Mouse (Mus musculus) midbrain, embryonic 12.5 days (tissue): ENCODE results near the gene Nudcd3. TPM values are rescaled to one million over a fixed set of nuclear protein-coding genes. Genes with fewer than 3 reads are reported as not detected.
"Not testable (repeated sequence)": the region's sequence is repeated elsewhere in the genome, so short reads cannot be mapped to it uniquely, and the experiment has no call there.

ENCODE experiments used
- ATAC-seq: fragments of 200-750 bp; cut with Nextera tagmentation; 2 replicates; pipeline ENCODE4 v1.8.0; 2017; ENCODE audit warnings: low read depth, moderate TSS enrichment, moderate library complexity; ENCODE audit not compliant: low FRiP score
- H3K27ac ChIP-seq: fragments of 300-500 bp; sonication (generic); replicated peaks from 2 replicates; pipeline ENCODE4 v1.5.1; 2016; ENCODE audit warnings: mild to moderate bottlenecking
- H3K27me3 ChIP-seq: fragments of 300-500 bp; sonication (generic); 2 replicates; pipeline ENCODE4 v1.6.1; 2016; ENCODE audit warnings: mild to moderate bottlenecking
- H3K36me3 ChIP-seq: fragments of 300-500 bp; sonication (generic); 2 replicates; pipeline ENCODE4 v1.6.1; 2016
- H3K4me1 ChIP-seq: fragments of 300-500 bp; sonication (generic); 2 replicates; pipeline ENCODE4 v1.6.1; 2016
- H3K4me2 ChIP-seq: fragments of 300-500 bp; sonication (generic); replicated peaks from 2 replicates; pipeline ENCODE4 v1.6.1; 2016; ENCODE audit warnings: mild to moderate bottlenecking, moderate library complexity
- H3K4me3 ChIP-seq: fragments of 300-500 bp; sonication (generic); 2 replicates; pipeline ENCODE4 v1.5.1; 2016; ENCODE audit warnings: mild to moderate bottlenecking
- H3K9ac ChIP-seq: fragments of 300-500 bp; sonication (generic); replicated peaks from 2 replicates; pipeline ENCODE4 v1.6.1; 2016; ENCODE audit warnings: mild to moderate bottlenecking, moderate library complexity
- H3K9me3 ChIP-seq: fragments of 300-500 bp; sonication (generic); 2 replicates; pipeline ENCODE4 v1.6.1; 2016; ENCODE audit warnings: mild to moderate bottlenecking
- WGBS: fragments of 180-500 bp; shearing (Covaris S2); methylation state at CpG from one replicate; pipeline ENCODE4 v1.1.7; 2016; 5-methylcytosine and 5-hydroxymethylcytosine counted together
- polyA plus RNA-seq: library from polyadenylated mRNA; unstranded; fragments of >200 nt; fragmentation: Nextera tagmentation; extraction: Ambion mirVana; gene quantifications from 2 replicates; pipeline ENCODE4 v1.2.1, GENCODE M21; 2016

Nudcd3 gene
- polyA plus RNA-seq, 1 experiment from 2014 or later, result 55.0 TPM

DNA sequence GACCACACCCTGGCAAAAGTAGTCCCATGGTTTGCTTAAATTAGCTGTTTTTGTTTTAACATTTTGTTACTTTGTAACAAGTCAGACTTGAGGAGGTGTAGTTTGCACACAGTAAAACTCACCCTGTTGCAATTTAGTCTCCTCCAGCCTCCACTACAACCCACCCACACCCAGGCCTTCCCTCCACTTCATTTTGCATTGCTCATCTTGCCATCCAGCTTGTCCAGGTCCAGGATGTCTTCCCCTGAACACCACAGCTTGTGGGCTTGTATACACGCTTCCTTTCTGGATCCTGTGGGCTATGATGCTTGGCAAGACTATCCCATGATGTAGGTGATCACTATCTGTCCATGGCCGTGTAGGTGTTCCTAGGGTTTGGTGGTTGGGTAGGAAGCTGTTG lies 82.3 kb downstream of the Nudcd3 start:
- Histone ChIP-seq H3K4me3 (no peak overlapping the region), H3K4me1 (no peaks in the 10 kb centered on the region), H3K4me2 (no peak overlapping the region), H3K9ac (no peak overlapping the region), H3K27ac (no peak overlapping the region), H3K9me3 (no peaks in the 10 kb centered on the region), H3K36me3 (peaks cover 45% of the 10 kb centered on the region), H3K27me3 (no peaks in the 10 kb centered on the region)
- WGBS, result 96% methylated on average over 2 of the region's 2 CpGs
- no peak for ATAC-seq

DNA sequence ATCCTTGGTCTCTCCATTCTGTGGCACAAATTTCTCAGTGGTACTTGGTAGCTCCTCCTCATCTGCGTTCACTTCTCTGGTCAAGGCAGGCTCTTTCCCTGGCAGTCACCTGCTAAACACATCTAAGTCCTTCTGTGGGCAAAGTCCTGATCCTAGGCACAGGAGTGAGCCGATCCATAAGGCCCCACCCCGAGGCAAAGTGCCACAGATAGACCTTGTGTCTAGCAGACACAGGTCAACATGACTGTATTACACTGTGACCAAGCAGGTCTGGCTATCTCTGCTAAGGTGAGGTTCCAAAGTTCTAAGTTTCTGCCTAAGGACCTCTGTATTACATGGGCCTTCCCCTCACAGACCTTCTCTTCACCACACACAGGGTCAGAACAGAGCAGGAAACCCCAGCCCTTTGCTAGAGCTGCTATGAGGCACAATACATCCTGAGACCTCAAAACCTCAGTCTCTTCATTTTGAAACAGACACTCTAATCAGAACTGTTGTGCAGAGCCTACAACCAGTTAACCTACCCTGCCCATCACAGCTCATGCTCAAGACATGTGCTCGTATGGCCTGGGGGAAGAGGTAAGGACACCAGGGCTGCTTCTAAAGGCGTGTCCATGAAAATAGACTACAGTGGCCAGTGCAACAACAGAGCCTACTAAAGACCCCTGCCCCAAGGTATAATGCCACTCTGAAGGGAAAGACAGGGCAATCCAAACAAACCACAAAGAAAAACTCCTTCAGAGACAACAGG lies 88.3 kb downstream of the Nudcd3 start:
- Histone ChIP-seq H3K9me3 (no peaks in the 10 kb centered on the region), H3K27me3 (no peaks in the 10 kb centered on the region), H3K4me3 (no peak overlapping the region), H3K4me1 (no peaks in the 10 kb centered on the region), H3K36me3 (peaks cover 62% of the 10 kb centered on the region), H3K27ac (no peak overlapping the region), H3K9ac (no peak overlapping the region), H3K4me2 (no peak overlapping the region)
- ATAC-seq, result no peak
- 94% methylated on average over 5 of the region's 5 CpGs for WGBS

DNA sequence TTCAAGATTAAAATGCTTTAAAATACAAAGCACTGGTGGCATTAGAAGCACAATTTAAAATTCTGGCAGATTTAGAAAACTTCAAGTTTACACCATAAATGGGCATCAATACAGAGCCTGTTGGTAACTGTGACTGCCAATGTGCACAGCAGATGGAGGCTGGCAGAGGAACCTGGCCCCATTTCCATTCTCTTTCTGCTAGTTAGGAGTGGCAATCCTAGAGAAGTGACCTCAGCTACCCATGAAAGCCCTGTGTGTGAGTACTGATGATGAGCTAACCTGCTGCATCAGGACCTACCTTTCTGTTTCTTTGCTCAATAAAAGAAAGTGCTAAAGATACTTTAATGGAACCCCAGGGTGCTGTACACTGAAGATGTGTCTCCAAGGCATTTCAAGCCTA lies 90.2 kb downstream of the Nudcd3 start:
- H3K4me1 ChIP-seq, result no peaks in the 10 kb centered on the region
- H3K4me3 ChIP-seq, result no peak overlapping the region
- no peak for ATAC-seq
- H3K27ac ChIP-seq, result no peak overlapping the region
- H3K4me2 ChIP-seq, result no peak overlapping the region
- no peaks in the 10 kb centered on the region for H3K9me3 ChIP-seq
- no peaks in the 10 kb centered on the region for H3K27me3 ChIP-seq
- H3K36me3 ChIP-seq, result peaks cover 66% of the 10 kb centered on the region
- no peak overlapping the region for H3K9ac ChIP-seq

DNA sequence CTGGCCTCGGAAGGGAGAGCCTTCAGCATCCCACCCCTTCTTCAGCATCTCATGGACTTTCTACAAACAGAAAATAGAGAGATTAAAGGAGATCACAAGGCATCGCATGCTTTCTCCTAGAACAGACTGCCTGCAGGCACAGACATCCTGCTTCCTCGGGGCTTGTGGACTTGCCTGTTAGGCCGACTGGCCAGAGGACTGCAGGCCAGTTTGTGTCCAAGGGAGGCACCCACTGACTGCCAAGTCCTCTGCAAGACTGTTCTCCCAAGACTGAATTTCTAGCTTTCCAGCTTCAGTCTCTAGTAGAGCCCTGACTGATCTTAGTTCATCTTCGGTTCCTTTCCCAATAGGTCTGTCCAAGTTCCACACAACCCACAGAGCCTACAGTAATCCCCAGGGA lies 91.9 kb downstream of the Nudcd3 start:
- H3K36me3 ChIP-seq, result peaks cover 66% of the 10 kb centered on the region
- no peak overlapping the region for H3K27ac ChIP-seq
- H3K9me3 ChIP-seq, result no peaks in the 10 kb centered on the region
- no peak overlapping the region for H3K4me3 ChIP-seq
- ATAC-seq, result no peak
- no peaks in the 10 kb centered on the region for H3K27me3 ChIP-seq
- WGBS, result 93% methylated on average over 5 of the region's 5 CpGs
- no peaks in the 10 kb centered on the region for H3K4me1 ChIP-seq
- H3K9ac ChIP-seq, result no peak overlapping the region
- no peak overlapping the region for H3K4me2 ChIP-seq

DNA sequence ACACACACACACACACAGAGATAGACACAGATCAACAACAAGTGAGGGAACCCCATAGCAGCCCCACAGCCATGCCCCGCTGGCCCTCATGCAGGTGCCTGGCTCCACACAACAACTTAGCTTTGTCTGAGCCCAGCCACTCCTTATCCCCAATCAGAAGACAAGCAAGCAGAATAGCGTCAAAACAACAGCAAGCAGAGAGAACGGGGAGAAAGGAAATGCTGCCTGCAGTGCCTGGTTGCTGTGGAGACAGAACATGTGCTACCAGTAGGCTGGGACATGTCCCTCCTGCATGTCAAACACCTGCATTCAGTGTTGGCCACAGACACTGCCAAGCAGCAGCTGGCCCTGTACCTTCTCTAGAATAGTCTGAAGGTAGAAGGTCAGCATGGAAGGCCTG lies 92.5 kb downstream of the Nudcd3 start:
- peaks cover 60% of the 10 kb centered on the region for H3K36me3 ChIP-seq
- H3K27ac ChIP-seq, result no peak overlapping the region
- H3K4me2 ChIP-seq, result no peak overlapping the region
- no peak overlapping the region for H3K9ac ChIP-seq
- 72% methylated on average over 3 of the region's 3 CpGs for WGBS
- ATAC-seq, result no peak
- no peaks in the 10 kb centered on the region for H3K4me1 ChIP-seq
- no peaks in the 10 kb centered on the region for H3K9me3 ChIP-seq
- H3K27me3 ChIP-seq, result no peaks in the 10 kb centered on the region
- H3K4me3 ChIP-seq, result no peak overlapping the region

DNA sequence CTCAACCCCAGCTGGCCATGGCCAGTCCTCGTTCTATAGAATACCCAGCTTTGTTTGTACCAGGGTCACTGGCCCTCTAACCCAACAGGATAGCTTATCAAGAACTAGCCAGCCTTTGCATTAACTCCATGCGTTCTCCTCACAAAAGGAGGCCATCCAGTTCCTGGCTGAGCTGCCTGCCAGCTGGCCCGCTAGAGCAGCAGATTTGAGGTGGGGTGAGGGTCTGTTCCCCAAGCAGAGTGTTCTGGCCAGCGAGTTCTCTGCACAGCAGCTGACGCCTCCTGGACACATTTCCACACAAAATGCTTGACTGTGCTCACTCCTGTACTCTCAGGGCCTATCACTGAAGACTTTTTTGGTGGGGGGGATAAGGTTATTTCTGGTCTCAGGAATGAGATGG lies 95.5 kb downstream of the Nudcd3 start:
- Histone ChIP-seq H3K4me3 (no peak overlapping the region), H3K36me3 (peaks cover 31% of the 10 kb centered on the region), H3K27me3 (no peaks in the 10 kb centered on the region), H3K4me1 (no peaks in the 10 kb centered on the region), H3K9ac (no peak overlapping the region), H3K27ac (no peak overlapping the region), H3K4me2 (no peak overlapping the region), H3K9me3 (no peaks in the 10 kb centered on the region)
- WGBS, result 88% methylated on average over 5 of the region's 5 CpGs
- ATAC-seq, result no peak

DNA sequence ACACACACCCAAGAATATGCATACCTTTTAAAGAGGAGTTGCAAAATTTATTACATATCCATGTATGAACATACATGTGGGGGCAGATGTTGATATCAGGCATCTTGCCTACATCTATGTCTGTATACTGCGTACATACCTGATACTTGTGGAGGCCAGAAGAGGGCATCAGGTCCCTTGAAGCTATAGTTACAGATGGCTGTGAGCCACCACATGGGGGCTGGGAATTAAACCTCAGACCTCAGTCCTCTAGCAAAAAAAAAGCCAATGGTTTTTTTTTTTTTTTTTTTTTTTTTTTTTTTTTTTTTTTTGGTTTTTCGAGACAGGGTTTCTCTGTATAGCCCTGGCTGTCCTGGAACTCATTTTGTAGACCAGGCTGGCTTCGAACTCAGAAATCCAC lies 103.6 kb downstream of the Nudcd3 start:
- 88% methylated on average over 2 of the region's 3 CpGs for WGBS

DNA sequence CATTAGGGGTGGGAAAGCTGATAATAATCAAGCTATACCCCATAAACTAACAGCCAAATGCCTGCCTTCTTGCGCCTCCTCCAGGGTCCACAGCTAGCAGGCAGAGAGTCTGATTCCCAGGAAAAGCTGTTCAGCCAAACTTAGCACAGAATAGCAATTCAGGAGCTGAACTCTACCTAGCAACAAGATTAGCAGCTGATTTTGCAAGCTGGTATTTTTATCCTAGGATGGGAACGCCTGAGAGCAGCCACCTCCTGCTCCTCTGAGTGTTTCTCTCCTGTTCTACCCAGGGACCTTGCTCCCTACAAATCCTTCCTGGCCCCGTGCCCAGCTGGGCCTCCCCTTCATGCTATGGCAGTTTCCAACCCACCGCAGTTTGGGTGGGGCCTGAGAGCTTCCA lies 113.2 kb downstream of the Nudcd3 start:
- Histone ChIP-seq H3K9me3 (no peaks in the 10 kb centered on the region), H3K4me3 (no peak overlapping the region), H3K9ac (no peak overlapping the region), H3K4me2 (no peak overlapping the region), H3K36me3 (no peaks in the 10 kb centered on the region), H3K27me3 (no peaks in the 10 kb centered on the region), H3K4me1 (no peaks in the 10 kb centered on the region), H3K27ac (no peak overlapping the region)
- no peak for ATAC-seq
- 71% methylated on average over 4 of the region's 4 CpGs for WGBS

More for the DNA sequence above, 103.6 kb downstream of the Nudcd3 start:
- H3K9me3 ChIP-seq, ATAC-seq, H3K27ac ChIP-seq, H3K36me3 ChIP-seq, H3K4me3 ChIP-seq, H3K4me2 ChIP-seq, H3K4me1 ChIP-seq, H3K27me3 ChIP-seq, H3K9ac ChIP-seq: not testable (repeated sequence)

DNA sequence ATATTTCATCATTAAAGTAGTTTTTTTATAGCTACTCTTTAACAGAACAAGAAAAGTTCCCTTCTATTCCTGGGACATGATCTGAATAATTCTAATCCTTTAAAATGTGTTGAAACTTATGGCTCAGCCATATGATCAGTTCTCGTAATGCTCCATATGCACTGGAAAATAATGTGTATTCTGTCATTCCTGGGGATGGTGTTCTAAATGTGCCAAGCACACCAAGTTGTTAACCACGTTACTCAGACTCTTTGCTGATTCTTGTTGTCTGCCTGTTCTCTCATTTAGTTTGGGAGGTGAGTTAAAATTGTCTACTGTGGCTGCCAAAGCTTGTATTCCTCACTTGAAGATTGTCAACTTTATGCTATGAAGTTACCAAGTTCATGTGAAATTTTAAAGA lies 121.5 kb downstream of the Nudcd3 start:
- H3K4me3 ChIP-seq, result no peak overlapping the region
- no peaks in the 10 kb centered on the region for H3K4me1 ChIP-seq
- no peak for ATAC-seq
- H3K27ac ChIP-seq, result no peak overlapping the region
- no peak overlapping the region for H3K4me2 ChIP-seq
- H3K9me3 ChIP-seq, result no peaks in the 10 kb centered on the region
- H3K9ac ChIP-seq, result no peak overlapping the region
- H3K27me3 ChIP-seq, result no peaks in the 10 kb centered on the region
- no peaks in the 10 kb centered on the region for H3K36me3 ChIP-seq
- 86% methylated on average over 2 of the region's 2 CpGs for WGBS

DNA sequence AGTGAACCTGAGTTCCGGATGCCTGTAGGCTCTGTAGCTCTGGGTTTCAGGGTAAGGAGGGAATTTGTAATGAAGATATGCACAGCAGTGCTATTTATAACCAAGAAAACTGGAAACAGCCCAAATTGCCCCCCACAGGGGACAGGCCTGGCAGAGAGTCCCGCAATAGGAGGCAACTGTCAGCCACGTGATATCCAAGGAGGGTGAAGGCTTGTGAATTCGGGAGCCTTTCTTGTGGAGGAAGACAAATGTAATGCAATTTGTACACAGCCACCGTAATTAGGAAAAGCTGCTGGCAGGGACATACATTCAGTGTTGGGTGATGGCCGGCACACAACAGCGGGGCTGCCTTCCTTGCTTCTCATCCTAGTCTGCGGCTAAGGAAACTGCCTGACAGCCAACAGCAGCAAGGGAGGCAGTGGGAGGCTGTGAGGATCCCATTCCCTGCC lies 124.6 kb downstream of the Nudcd3 start:
- H3K27ac ChIP-seq, result no peak overlapping the region
- peaks cover 9% of the 10 kb centered on the region; the same call in 1 of the 2 replicates for H3K27me3 ChIP-seq
- WGBS, result 83% methylated on average over 8 of the region's 8 CpGs
- no peaks in the 10 kb centered on the region for H3K36me3 ChIP-seq
- no peaks in the 10 kb centered on the region for H3K9me3 ChIP-seq
- ATAC-seq, result no peak
- no peak overlapping the region for H3K9ac ChIP-seq
- H3K4me3 ChIP-seq, result no peak overlapping the region
- no peaks in the 10 kb centered on the region for H3K4me1 ChIP-seq
- H3K4me2 ChIP-seq, result no peak overlapping the region

DNA sequence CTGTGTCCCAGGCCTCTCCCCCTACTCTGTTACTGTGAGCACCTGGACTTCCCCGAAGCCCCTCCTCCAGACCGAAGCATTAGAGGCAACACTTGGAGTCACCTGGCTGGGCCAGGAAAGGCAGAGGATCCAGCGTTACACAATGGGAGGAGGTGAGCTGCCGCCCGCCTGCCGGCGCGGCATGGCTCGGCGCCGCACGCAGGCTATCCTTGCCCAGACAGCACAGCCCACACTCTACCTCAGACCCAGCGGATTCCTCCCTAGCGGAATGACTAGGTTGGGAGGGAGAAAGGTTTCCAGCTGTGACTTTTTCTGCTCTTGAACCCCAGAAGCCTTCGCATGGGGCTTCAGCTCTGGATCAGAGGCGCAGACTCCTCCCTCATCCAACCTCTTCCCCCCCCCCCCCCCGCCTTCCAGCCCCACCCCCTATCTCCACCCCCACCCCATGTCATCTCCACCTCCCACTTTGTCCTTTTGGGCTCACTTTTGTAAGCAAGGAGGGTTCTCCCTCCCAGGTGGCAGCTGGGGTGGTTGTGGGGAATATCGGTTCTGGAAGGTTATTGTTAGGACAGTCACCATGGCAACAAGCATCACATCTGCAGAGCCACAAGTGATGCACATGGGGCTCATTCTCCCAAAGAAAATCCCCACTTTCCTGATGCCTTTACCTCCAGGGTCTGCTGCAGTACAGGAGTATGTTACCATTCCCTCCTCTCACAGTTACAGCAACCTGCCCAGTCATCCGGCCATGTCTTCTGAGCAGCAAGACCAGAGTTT lies 131.8 kb downstream of the Nudcd3 start:
- Histone ChIP-seq H3K27ac (no peak overlapping the region), H3K9me3 (no peaks in the 10 kb centered on the region), H3K27me3 (peaks cover 80% of the 10 kb centered on the region), H3K4me2 (peak overlapping the region; percentile 42), H3K36me3 (no peaks in the 10 kb centered on the region), H3K9ac (peak overlapping the region; percentile 11; the same call in 1 of the 2 replicates), H3K4me1 (peaks cover 19% of the 10 kb centered on the region), H3K4me3 (peak overlapping the region; percentile 25; the same call in 1 of the 2 replicates)
- peak; percentile 53; the same call in 1 of the 2 replicates for ATAC-seq
- 6% methylated on average over 17 of the region's 19 CpGs for WGBS

DNA sequence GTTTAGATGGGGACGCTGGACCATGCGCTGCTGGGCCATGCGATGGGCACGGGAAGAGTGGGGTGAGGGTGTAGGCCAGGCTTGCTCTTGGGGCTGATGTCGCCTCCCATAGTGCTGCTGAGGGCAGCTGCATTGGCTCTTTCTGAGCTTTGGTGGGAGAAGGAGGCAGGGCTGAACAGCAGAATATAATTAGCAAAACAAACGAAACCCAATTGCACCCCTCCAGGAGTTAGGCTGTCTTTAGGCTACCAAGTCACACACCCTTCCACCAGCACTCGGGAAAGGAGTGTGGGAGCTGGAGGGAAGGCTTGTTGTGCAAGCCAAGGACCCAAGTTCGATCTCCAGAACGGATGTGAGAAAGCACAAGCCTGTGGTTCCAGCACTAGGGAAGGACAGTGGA lies 133.1 kb downstream of the Nudcd3 start:
- WGBS, result 36% methylated on average over 9 of the region's 9 CpGs
- Histone ChIP-seq H3K9ac (no peak overlapping the region), H3K4me2 (no peak overlapping the region), H3K27me3 (peaks cover 92% of the 10 kb centered on the region), H3K36me3 (no peaks in the 10 kb centered on the region), H3K4me3 (no peak overlapping the region), H3K9me3 (no peaks in the 10 kb centered on the region), H3K27ac (no peak overlapping the region), H3K4me1 (peaks cover 19% of the 10 kb centered on the region)
- ATAC-seq, result no peak
